Comparison of ENCODE assay signal across 24 mouse cellular contexts in genomic region chr17:45889051-45889450, GRCm38 (mm10).
A peak's percentile ranks its signal among the peaks of the same experiment; 100 is the strongest.
DNase-seq lines count a peak whose midpoint lies in the region; ATAC-seq lines count a peak whose summit lies in the region.
"Had no signal": no experiment of that assay in that cellular context is flagged by ENCODE, and none has a peak within 500 bp of the region (broad histone marks: within the 10 kb centered on the region; RNA-seq: fewer than 3 reads in every experiment).

No protein-coding gene starts in this region.

- 55% methylated on average over 7 of the region's 7 CpGs for WGBS in heart, embryonic 12.5 days
- WGBS in embryonic facial prominence, embryonic 12.5 days, result 33% methylated on average over 7 of the region's 7 CpGs
- 50% methylated on average over 7 of the region's 7 CpGs for WGBS in limb, embryonic 10.5 days

- peak overlapping the region; percentile 9; the same call in 1 of the 2 replicates for H3K9ac ChIP-seq in heart, embryonic 12.5 days
- H3K9ac ChIP-seq in embryonic facial prominence, embryonic 12.5 days, result no peak overlapping the region
- H3K9ac ChIP-seq: hindbrain, embryonic 13.5 days; liver, embryonic 15.5 days; midbrain, embryonic 15.5 days; neural tube, embryonic 15.5 days had no signal

- peaks cover 38% of the 10 kb centered on the region for H3K4me1 ChIP-seq in heart, embryonic 12.5 days (replicated peaks)
- H3K4me1 ChIP-seq in embryonic facial prominence, embryonic 12.5 days, result peaks cover 39% of the 10 kb centered on the region
- H3K4me1 ChIP-seq in limb, embryonic 10.5 days, result peaks cover 67% of the 10 kb centered on the region

- peaks cover 17% of the 10 kb centered on the region for H3K27me3 ChIP-seq in heart, embryonic 12.5 days (replicated peaks)
- no peaks in the 10 kb centered on the region for H3K27me3 ChIP-seq in embryonic facial prominence, embryonic 12.5 days
- H3K27me3 ChIP-seq in limb, embryonic 10.5 days (ENCODE audit: low read depth, poor library complexity, severe bottlenecking), result peaks cover 11% of the 10 kb centered on the region
- H3K27me3 ChIP-seq: neural tube, embryonic 15.5 days had no signal

- H3K9me3 ChIP-seq in heart, embryonic 12.5 days (replicated peaks), result no peaks in the 10 kb centered on the region
- H3K9me3 ChIP-seq in embryonic facial prominence, embryonic 12.5 days, result no peaks in the 10 kb centered on the region
- H3K9me3 ChIP-seq in limb, embryonic 10.5 days (replicated peaks), result no peaks in the 10 kb centered on the region
- H3K9me3 ChIP-seq: hindbrain, embryonic 13.5 days; liver, embryonic 15.5 days; midbrain, embryonic 10.5 days; midbrain, embryonic 15.5 days; neural tube, embryonic 15.5 days had no signal

- no peak overlapping the region for H3K4me2 ChIP-seq in heart, embryonic 12.5 days
- no peak overlapping the region for H3K4me2 ChIP-seq in embryonic facial prominence, embryonic 12.5 days (replicated peaks)
- H3K4me2 ChIP-seq: hindbrain, embryonic 13.5 days; liver, embryonic 15.5 days; lung, embryonic 14.5 days; midbrain, embryonic 15.5 days; neural tube, embryonic 15.5 days had no signal

- ATAC-seq in heart, embryonic 12.5 days (ENCODE audit: insufficient number of reproducible peaks, low FRiP score), result no peak
- no peak for ATAC-seq in embryonic facial prominence, embryonic 12.5 days (ENCODE audit: insufficient number of reproducible peaks, insufficient read depth, low FRiP score, low TSS enrichment)
- no peak for ATAC-seq in granulocyte monocyte progenitor cell, adult 5-6 weeks (replicated peaks; ENCODE audit: poor library complexity, severe bottlenecking)
- ATAC-seq: forebrain, embryonic 16.5 days; intestine, embryonic 16.5 days; midbrain, embryonic 15.5 days had no signal

- H3K27ac ChIP-seq in heart, embryonic 12.5 days (ENCODE audit: poor library complexity, severe bottlenecking), result no peak overlapping the region
- peak overlapping the region; percentile 71 for H3K27ac ChIP-seq in embryonic facial prominence, embryonic 12.5 days
- peak overlapping the region; percentile 70 for H3K27ac ChIP-seq in limb, embryonic 10.5 days
- H3K27ac ChIP-seq: hindbrain, embryonic 13.5 days; liver, embryonic 15.5 days; midbrain, embryonic 10.5 days; midbrain, embryonic 15.5 days; neural tube, embryonic 15.5 days; stomach, postnatal 0 days had no signal

- no peak for DNase-seq in heart, postnatal 36 days
- no peak for DNase-seq in limb, embryonic 10.5 days (ENCODE audit: low spot score)
- no peak for DNase-seq in spleen, adult 18-20 months
- no peak for DNase-seq in spleen, postnatal 36 days (ENCODE audit: low spot score in 2 of 2)
- DNase-seq: B cell, adult 2 months; cerebellum, adult 11 months; cerebellum, adult 9-10 months; gastrocnemius, postnatal 10 days; kidney, postnatal 10 days; right cerebral cortex, postnatal 25 days; thymus, adult 18-20 months; thymus, postnatal 25 days had no signal

- H3K4me3 ChIP-seq in heart, embryonic 12.5 days, result no peak overlapping the region
- H3K4me3 ChIP-seq in embryonic facial prominence, embryonic 12.5 days, result no peak overlapping the region
- H3K4me3 ChIP-seq in limb, embryonic 10.5 days, result no peak overlapping the region
- H3K4me3 ChIP-seq: hindbrain, embryonic 13.5 days; liver, embryonic 15.5 days; midbrain, embryonic 10.5 days; midbrain, embryonic 15.5 days; neural tube, embryonic 15.5 days had no signal

- intact Hi-C loops in heart, postnatal 36 days (cut with DNase I), result no loop called here

- no peaks in the 10 kb centered on the region for H3K36me3 ChIP-seq in heart, embryonic 12.5 days
- no peaks in the 10 kb centered on the region for H3K36me3 ChIP-seq in embryonic facial prominence, embryonic 12.5 days
- H3K36me3 ChIP-seq in limb, embryonic 10.5 days, result no peaks in the 10 kb centered on the region
- H3K36me3 ChIP-seq: hindbrain, embryonic 13.5 days; liver, embryonic 15.5 days; midbrain, embryonic 10.5 days; midbrain, embryonic 15.5 days; neural tube, embryonic 15.5 days had no signal
